Mouse (Mus musculus): ENCODE data around the gene Prom1. TPM values are rescaled to one million over a fixed set of nuclear protein-coding genes. Genes with fewer than 3 reads are reported as not detected.

The Prom1 gene
- polyA plus RNA-seq, 1 experiment: not detected

DNA sequence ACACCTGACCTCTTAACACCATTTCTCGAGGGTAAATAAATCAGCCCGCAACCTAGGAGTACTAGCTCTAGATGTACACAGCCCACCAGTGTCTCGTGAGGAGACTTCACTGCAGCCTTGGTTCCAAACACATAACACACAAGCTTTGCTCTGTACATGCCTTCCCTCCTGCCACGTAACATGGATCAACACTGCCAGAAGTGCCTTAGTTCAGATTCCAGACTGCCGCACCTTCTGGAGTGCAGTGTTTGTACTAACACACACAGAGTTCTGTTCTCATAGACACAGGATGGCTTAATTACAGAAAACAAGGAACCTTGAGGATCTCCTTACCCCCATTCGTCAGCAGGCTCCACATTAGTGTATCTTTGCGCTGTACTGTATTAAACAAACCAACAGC, 6.1 kb downstream of the Prom1 start:
- H3K4me3 ChIP-seq (replicated peaks): no peak overlapping the region
- H3K36me3 ChIP-seq (ENCODE audit: control insufficient read depth): no peaks in the 10 kb centered on the region
- no peaks in the 10 kb centered on the region for H3K4me1 ChIP-seq (ENCODE audit: control insufficient read depth)
- peaks cover 23% of the 10 kb centered on the region for H3K27me3 ChIP-seq (ENCODE audit: control insufficient read depth)
- no peaks in the 10 kb centered on the region for H3K9me3 ChIP-seq (ENCODE audit: control insufficient read depth, low read length)
- TF ChIP-seq TAL1 (IDR thresholded peaks at IDR 0.05; ENCODE audit: low read length) (no peak), GATA1 (IDR thresholded peaks at IDR 0.05; ENCODE audit: low read length) (no peak)

DNA sequence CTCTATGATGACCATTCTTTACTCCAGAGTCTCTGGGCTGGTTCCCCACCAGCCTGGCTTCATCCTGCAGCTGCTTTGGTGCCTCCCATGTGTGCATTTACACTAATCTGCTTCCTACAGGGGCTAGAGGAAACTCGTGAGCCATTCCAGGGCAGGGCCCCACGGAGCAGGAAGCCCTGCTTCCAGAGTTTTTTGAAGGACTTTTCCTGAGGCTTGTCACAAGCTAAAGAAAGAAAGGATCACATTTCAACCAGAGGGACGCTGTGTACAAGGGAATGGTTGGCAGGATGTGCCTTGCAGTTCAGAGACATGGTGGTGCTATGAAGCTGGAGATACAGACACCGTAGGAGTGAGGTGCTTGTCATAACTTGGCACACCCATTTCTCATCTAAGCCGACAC, 14.8 kb downstream of the Prom1 start:
- Histone ChIP-seq H3K9me3 (ENCODE audit: control insufficient read depth, low read length) (0 out of 2 replicates have a peak, but pooled peaks cover 2% of the 10 kb centered on the region), H3K4me1 (ENCODE audit: control insufficient read depth) (no peaks in the 10 kb centered on the region), H3K4me3 (replicated peaks) (no peak overlapping the region), H3K36me3 (ENCODE audit: control insufficient read depth) (no peaks in the 10 kb centered on the region), H3K27me3 (ENCODE audit: control insufficient read depth) (no peaks in the 10 kb centered on the region)
- TF ChIP-seq GATA1 (IDR thresholded peaks at IDR 0.05; ENCODE audit: low read length) (no peak), TAL1 (IDR thresholded peaks at IDR 0.05; ENCODE audit: low read length) (no peak)

- Histone ChIP-seq H3K9me3 (ENCODE audit: control insufficient read depth, low read length) (0 out of 2 replicates have a peak, but pooled peaks cover 4% of the 10 kb centered on the region), H3K36me3 (ENCODE audit: control insufficient read depth) (no peaks in the 10 kb centered on the region), H3K4me1 (ENCODE audit: control insufficient read depth) (no peaks in the 10 kb centered on the region), H3K27me3 (ENCODE audit: control insufficient read depth) (no peaks in the 10 kb centered on the region), H3K4me3 (replicated peaks) (no peak overlapping the region)
- TF ChIP-seq TAL1 (IDR thresholded peaks at IDR 0.05; ENCODE audit: low read length) (no peak), GATA1 (IDR thresholded peaks at IDR 0.05; ENCODE audit: low read length) (no peak)
Measured at GRCm38 (mm10) chr5:44085871-44086270, 16.0 kb downstream of the Prom1 start.

GRCm38 (mm10) chr5:44081108-44081507, 20.7 kb downstream of the Prom1 start:
- Histone ChIP-seq H3K27me3 (ENCODE audit: control insufficient read depth) (no peaks in the 10 kb centered on the region), H3K36me3 (ENCODE audit: control insufficient read depth) (no peaks in the 10 kb centered on the region), H3K9me3 (ENCODE audit: control insufficient read depth, low read length) (0 out of 2 replicates have a peak, but pooled peaks cover 4% of the 10 kb centered on the region), H3K4me3 (replicated peaks) (no peak overlapping the region), H3K4me1 (ENCODE audit: control insufficient read depth) (no peaks in the 10 kb centered on the region)
- TF ChIP-seq TAL1 (IDR thresholded peaks at IDR 0.05; ENCODE audit: low read length) (no peak), GATA1 (IDR thresholded peaks at IDR 0.05; ENCODE audit: low read length) (no peak)

DNA sequence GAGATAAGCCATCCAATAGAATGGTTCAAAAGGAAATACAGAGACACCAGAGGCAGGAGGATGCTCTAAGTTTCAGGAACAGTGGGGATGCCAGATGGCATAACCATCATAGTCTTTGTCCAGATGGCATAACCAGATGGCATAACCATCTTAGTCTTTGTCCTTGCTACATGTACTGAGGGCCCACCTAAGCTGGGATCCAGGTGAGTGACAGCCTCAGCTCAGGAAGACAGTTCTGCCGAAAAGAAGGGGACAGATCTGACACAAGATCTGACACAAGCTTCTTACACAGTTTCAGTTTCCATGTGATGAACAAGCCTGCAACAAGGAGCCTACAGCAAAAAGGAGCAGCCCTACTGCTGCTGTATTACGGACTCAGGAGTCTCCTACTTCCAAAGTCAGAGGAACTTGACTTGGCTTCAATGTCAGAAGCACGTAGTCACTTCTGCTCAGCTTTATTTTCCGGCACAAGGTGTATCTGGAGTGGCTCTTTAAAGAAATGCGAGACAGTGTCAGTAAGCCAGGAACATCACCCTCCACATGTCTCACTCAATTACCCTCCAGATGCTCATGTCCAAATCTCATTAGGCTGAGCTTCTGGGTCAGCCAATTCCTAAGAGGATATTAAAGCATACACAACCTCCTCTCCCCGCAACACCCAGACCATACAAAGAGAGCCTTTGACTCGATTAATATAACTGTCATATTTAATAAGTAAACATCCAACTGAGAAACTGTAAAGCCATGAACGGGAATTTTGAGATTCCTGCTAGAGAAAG, 21.4 kb downstream of the Prom1 start:
- H3K4me1 ChIP-seq (ENCODE audit: control insufficient read depth): no peaks in the 10 kb centered on the region
- no peaks in the 10 kb centered on the region for H3K27me3 ChIP-seq (ENCODE audit: control insufficient read depth)
- 0 out of 2 replicates have a peak, but pooled peaks cover 4% of the 10 kb centered on the region for H3K9me3 ChIP-seq (ENCODE audit: control insufficient read depth, low read length)
- H3K4me3 ChIP-seq (replicated peaks): no peak overlapping the region
- TF ChIP-seq TAL1 (IDR thresholded peaks at IDR 0.05; ENCODE audit: low read length) (no peak), GATA1 (IDR thresholded peaks at IDR 0.05; ENCODE audit: low read length) (no peak)
- no peaks in the 10 kb centered on the region for H3K36me3 ChIP-seq (ENCODE audit: control insufficient read depth)

GRCm38 (mm10) chr5:44075432-44075831, 26.4 kb downstream of the Prom1 start:
- Histone ChIP-seq H3K4me1 (ENCODE audit: control insufficient read depth) (no peaks in the 10 kb centered on the region), H3K4me3 (replicated peaks) (no peak overlapping the region), H3K27me3 (ENCODE audit: control insufficient read depth) (no peaks in the 10 kb centered on the region), H3K36me3 (ENCODE audit: control insufficient read depth) (no peaks in the 10 kb centered on the region), H3K9me3 (ENCODE audit: control insufficient read depth, low read length) (no peaks in the 10 kb centered on the region)
- no peak for TF ChIP-seq TAL1 (IDR thresholded peaks at IDR 0.05; ENCODE audit: low read length)
- no peak for TF ChIP-seq GATA1 (IDR thresholded peaks at IDR 0.05; ENCODE audit: low read length)

GRCm38 (mm10) chr5:44073634-44074033, 28.2 kb downstream of the Prom1 start:
- no peaks in the 10 kb centered on the region for H3K4me1 ChIP-seq (ENCODE audit: control insufficient read depth)
- no peaks in the 10 kb centered on the region for H3K9me3 ChIP-seq (ENCODE audit: control insufficient read depth, low read length)
- TF ChIP-seq TAL1 (IDR thresholded peaks at IDR 0.05; ENCODE audit: low read length) (no peak), GATA1 (IDR thresholded peaks at IDR 0.05; ENCODE audit: low read length) (no peak)
- H3K36me3 ChIP-seq (ENCODE audit: control insufficient read depth): no peaks in the 10 kb centered on the region
- H3K4me3 ChIP-seq (replicated peaks): no peak overlapping the region
- H3K27me3 ChIP-seq (ENCODE audit: control insufficient read depth): no peaks in the 10 kb centered on the region

GRCm38 (mm10) chr5:44070529-44071133, 31.2 kb downstream of the Prom1 start:
- Histone ChIP-seq H3K36me3 (ENCODE audit: control insufficient read depth) (no peaks in the 10 kb centered on the region), H3K9me3 (ENCODE audit: control insufficient read depth, low read length) (no peaks in the 10 kb centered on the region), H3K4me1 (ENCODE audit: control insufficient read depth) (no peaks in the 10 kb centered on the region), H3K27me3 (ENCODE audit: control insufficient read depth) (no peaks in the 10 kb centered on the region), H3K4me3 (replicated peaks) (no peak overlapping the region)
- TF ChIP-seq GATA1 (IDR thresholded peaks at IDR 0.05; ENCODE audit: low read length) (no peak), TAL1 (IDR thresholded peaks at IDR 0.05; ENCODE audit: low read length) (no peak)

DNA sequence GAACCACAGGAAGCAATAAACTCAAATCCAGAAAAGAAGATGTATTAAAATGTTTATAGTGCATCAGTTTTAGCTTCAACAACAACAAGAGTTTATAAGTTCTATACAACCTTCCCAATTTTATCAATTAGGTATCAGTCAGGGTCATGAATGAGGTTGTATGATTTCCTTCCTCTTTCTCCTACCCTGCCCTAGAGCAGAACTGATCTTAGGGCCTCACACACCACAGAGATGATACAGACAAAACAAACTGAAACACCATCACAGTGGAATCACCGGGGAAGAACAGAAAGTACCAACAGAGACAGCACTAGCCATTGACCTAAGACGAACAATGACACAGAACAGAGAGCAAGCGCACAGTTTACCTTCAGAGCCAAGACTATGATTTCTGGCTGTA, 43.6 kb downstream of the Prom1 start:
- H3K27me3 ChIP-seq (ENCODE audit: control insufficient read depth): no peaks in the 10 kb centered on the region
- TF ChIP-seq TAL1 (IDR thresholded peaks at IDR 0.05; ENCODE audit: low read length) (no peak), GATA1 (IDR thresholded peaks at IDR 0.05; ENCODE audit: low read length) (no peak)
- no peak overlapping the region for H3K4me3 ChIP-seq (replicated peaks)
- no peaks in the 10 kb centered on the region for H3K4me1 ChIP-seq (ENCODE audit: control insufficient read depth)
- no peaks in the 10 kb centered on the region for H3K36me3 ChIP-seq (ENCODE audit: control insufficient read depth)
- no peaks in the 10 kb centered on the region for H3K9me3 ChIP-seq (ENCODE audit: control insufficient read depth, low read length)
